Mouse (Mus musculus) MEL-GATA-1-ER (cell line): ENCODE data around the gene Myh6.
"Not testable (repeated sequence)": the region's sequence is repeated elsewhere in the genome, so short reads cannot be mapped to it uniquely, and the experiment has no call there.

Experiments
- DNase-seq: peaks from one replicate; pipeline ENCODE4 v3.0.0-alpha.2; 2012; ENCODE audit warnings: low read depth; ENCODE audit errors: extremely low read depth

Myh6 gene

DNA sequence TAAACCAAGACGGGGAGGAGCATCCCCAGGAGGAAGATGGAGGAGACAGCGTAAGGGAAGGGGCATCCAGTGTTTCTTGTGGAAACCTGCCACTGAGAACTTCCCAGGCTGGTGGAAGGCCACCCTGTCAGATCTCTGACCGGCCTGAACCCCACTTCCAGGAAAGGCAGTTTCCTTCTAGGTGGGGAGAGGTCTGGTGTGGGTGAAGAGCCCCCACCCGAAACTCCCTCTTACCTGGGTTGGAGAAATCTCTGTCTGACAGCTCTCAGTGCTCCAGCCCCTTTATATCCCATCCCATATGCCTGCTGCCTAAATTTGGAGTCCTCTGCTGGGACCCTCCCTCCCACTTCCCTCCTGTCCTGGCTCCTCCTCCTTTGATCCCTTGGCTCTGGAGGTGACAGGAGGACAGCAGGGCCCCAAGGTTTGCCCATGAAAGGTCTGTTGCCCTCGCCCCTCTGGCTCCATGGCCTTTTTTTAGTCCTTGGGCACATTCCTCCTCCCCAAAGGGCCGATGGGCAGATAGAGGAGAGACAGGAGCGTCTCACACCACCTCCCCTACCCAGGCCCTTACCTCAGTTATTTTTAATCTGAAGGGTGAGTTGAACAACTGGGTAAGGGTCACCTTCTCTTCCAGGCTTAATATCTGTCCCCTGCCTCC lies at the start of gene Myh6:
TSS of gene Myh6 (minus strand) at position 608 of the 658 bp plus-strand sequence.
- DNase-seq: no peak

DNA sequence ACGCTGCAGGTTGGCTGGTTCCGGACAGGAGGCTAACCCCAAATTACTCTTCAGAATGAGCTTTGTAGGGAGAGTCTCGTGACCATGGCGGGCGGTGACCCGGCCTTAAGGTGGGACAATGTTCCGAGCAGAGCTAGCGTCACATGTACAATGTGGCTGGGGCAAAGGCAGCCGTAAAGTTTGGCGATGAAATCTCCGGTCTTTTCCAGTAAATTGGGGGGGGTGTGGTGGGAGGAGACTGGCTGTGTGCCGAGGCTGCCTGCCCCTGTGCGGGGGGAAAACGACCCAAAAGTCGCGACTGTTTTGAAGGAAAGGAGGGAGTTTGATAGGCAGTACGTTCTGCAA lies 49.0 kb upstream of the Myh6 start:
- no peak for DNase-seq

DNA sequence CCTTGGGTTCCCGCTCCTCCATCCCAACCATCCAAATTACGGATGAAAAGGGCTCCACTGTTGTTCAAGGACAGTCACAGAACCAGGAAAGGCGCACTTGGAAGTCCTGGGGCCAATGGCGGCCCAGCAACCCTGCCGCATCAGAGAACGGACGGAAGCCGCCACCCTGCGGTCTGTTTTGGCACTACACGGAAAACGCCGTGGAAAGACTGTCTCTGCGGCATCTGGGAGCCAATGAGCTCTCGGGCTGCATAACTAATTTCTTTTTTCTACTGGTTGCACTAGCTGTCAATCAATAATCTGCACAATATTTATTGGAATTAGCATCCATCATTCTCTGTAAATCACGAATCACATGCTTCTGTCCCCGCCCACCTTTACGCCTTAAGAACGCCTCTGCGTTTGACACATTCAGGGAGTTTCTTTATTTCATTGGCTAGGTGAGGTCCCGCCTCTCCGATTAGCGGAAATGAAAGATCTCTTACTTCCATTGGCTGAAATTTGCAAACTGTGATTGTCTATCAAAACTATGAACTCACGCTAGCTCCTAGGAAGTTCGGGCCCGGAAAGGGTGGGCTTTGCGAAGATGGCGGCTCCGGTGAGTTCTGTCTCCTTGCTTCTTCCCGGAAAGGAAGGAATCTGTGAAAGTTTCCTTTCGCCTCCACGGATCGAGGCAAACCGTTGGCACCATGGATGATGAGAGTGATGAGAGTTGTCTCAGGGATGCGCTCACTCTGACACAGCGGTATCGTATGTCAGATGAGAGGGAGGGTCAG lies 48.5 kb upstream of the Myh6 start, which contains the start of gene Ngdn:
TSS of gene Ngdn (plus strand) at position 464 of the 776 bp plus-strand sequence.
- DNase-seq: peak; percentile 100

DNA sequence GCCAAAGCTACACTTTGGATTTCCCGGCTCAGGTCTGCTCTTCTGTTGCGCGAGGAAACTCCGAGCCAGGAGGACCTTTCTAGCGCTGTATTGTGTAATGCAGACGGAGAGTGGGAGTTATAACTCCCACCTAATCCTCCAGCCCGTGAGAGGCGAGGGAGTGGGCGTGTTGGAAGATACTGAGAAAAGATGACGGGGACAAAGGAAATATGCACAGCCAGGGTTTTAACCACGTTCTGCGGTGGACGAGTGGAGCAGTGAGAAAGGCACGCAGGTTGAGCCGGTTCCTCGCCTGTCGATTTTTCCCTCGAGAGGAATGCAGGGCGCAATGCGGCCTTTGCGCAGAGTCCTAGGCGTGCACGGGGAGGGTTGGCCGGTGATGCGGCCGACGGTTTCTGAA lies 47.9 kb upstream of the Myh6 start:
- DNase-seq: peak; percentile 24

DNA sequence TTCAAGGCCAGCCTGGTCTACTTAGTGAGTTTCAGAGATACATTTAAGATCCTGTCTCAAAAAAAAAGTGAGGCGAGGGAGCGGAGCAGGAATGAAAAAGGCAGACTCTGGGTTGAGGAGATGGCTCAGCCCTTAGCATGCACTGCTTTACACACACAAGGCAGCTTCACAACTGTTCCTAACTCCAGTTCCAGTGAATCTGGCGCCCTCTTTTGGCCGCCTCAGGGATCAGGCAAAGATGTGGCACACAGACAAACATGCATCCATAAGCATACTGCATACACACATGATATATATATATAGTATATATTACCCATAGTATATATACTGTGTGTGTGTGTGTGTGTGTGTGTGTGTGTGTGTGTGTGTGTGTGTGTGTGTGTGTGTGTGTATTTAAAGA lies 44.4 kb upstream of the Myh6 start:
- peak; percentile 38 for DNase-seq

DNA sequence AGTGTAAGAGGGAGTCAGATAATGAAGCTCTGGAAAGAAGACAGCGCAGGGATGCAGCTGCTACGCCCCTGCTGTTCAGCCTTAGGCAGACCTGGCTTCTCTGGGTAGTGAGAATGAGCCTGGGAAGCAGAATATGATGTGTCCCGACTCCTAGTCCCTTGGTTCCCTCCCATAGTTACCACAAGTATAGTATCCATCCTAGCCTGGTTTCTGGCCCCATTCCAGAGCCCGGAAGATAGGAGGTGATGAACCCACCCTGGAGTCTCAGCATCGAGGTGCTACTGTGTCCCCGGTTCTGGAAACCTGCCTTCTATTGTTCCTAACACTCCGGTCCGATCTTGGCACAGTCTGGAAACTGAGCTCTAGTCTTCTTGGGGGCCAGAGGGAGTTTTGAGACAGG lies 41.7 kb upstream of the Myh6 start:
- DNase-seq: no peak

DNA sequence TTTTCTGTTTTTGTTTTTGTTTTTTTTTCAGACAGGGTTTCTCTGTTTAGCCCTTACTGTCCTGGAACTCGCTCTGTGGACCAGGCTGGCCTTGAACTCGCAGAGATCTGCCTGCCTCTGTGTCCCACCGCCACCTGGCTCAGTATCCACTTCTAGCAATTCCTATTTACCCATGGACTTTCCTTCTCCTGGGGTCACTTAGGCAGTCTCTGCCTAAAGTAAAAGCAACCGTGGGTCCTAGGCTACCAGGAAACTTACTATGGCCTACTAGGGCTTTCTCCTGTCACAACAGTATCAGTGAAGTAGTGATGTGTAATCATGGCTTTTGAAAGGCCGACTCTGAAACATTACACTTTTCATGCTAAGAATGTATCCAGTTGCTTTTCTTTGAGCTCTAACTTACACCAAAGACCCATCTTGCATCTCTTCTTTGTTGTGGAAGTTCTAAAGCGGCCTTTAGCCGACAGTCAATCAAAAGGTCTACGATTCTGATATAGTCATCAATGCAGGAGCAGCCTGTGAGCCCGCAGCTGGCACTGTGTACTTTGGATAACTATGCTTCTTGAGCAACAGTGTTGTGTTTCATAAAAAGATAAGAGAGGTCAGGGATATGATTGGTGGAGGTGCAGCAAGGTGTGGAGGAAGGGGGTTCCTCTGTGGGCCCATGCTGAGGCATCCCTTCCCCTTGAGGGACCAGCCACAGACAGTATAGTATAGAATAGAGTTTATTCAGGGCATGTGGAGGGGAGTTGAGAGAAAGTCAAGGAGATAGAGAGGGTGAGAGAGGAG lies 40.6 kb upstream of the Myh6 start:
- no peak for DNase-seq

DNA sequence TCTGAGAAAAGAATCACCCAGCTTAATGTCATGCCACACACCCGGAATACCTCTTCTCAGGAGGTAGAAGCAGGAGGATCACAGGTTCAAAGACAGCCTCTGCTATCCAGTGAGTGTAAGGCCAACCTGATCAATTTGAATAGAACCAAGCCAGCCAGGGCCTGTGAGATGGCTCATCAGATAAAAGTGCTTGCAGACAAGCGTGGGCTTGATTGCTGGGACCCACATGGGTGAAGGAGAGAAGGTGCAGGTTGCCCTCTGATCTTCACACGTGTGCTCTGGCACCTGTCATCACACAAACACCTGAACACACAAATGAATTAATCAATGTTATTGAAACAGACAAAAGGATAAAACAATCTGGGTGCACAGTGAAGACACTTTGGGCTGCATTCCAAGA lies 39.8 kb upstream of the Myh6 start:
- no peak for DNase-seq

DNA sequence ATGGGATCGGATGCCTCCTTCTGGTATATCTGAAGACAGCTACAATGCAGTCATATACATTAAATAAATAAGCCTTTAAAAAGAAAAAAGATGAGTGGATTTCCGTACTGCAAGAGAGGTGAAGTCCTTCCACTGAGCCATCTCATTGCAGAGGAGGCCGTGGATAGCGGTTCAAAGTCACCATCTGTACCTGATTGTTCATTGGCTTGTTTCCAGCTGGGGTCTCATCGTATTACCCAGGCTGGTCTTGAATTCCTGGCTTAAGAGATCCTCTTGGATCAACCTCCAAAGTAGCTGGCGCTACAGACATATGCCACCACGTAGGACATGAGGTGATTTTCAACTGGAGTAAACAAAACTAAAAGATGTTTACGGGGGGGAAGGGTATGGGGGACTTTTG lies 39.2 kb upstream of the Myh6 start:
- DNase-seq: no peak

DNA sequence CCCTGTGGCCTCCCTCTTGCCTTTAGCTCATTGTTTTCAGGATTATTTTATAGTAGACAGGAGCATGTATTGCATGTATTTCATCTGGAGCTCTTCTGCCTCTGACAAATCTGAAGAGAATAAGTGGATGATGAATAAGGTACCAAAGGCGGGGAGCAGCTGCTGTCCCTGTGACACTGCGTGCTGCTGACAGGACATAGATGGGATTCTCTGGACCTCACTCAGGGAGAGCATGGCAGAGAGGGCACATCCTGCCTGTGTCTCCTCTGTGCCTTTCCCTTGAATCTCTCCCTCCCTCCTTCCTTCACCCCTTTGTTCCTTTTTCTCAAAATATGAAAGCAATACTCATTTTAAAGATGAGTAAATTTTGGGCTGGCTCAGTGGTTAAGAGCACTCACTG lies 38.8 kb upstream of the Myh6 start:
- DNase-seq: no peak

DNA sequence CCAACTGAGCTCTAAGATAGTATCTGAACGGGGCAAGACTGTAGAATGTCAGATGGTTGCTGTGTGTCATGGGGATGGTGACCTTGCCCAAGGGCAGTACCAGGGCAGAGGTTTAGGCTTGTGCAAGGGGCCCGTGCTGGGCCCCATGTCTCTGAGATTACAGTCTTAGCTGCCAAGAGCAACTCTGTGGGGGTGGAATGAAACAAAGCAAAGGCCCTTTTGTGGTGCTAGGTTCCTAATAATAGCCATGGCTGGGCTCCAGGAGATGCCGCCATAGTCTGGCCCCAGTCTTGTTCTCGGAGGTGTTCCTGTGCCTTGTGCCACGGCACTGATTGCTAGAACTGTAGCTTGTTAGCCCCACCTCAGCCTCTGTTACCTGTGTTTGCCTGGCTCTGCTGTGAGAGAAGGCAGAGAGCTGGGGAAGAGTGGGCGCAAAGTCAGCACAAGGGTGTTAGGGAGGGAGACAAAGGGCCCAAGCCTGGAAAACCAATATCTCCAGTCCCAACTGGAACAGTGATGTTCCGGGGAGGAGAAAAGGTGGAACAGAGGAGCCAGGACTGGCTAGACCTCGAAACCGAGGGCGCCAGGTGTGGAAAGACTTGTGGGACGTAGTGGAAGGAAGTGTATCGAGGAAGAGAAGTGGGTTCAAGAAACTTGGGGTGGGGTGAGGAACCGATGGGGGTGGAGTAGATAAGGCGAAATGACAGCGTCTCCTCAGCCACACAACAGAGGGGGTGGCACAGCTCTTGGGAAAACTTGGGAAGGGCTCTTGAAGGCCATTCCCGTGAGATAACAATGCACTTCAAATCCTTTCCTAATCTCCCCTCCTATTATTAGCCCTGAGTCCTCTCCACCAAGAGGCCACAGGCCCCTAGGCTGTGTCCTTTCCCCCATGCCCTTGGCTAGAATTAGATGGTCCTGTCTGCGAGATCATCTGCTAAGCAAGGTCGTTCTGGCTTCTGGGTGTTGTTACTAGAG lies 37.4 kb upstream of the Myh6 start:
- DNase-seq: no peak

DNA sequence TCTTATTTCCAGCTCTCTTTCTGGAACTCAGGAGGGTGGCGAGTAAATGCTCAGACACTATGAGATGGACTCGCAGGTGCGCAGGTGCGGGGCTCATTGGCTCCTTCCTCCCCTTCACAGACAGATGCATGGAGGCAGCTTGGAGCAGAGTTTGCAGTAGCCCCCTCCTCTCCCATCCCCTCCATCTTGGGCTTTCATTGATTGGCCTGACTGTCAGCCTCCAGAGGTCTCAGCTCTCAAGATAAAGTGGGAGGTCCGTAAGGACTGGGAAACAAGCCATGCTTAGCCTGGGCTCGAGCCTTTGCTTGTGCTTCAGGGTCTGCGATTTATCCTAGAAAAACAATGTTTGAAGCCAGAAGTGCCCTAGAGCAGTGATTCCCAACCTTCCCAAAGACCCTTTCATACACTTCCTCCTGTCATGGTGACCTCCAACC lies 36.0 kb upstream of the Myh6 start:
- DNase-seq: no peak

DNA sequence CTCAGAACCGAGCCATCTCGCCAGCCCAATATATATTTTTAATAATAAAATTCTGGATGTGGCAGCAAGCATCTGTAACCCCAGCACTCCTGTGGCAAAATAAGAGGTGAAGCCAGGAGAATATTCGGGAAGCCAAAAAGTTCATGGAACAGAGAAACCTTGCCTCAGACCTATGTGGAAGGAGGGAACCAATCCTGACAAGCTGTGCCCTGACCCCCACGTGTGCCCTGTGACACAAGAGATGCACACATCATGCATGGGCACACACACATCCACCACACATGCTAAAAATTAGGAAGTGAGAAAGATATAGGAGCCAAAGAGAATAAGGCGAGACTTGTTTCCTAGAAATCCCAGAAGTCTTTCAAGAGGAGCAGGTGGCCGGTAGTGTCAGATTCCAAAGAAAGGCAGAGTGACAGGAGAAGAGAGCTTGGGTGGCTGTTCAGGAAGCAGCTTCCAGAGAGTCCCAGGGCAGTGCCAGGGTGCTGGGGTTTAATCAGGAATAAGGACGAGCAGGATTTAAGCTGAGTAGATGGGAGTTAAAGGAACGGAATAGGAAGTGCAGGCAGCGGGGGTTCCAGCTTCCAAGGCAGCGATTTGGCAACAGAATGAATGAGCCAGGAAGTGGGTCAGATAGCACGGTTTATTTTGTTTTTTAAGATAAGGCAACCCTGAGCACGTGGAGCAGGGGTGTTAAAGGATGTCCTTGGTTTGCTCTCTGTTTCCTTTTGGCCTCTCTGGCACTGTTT lies 35.4 kb upstream of the Myh6 start:
- no peak for DNase-seq

DNA sequence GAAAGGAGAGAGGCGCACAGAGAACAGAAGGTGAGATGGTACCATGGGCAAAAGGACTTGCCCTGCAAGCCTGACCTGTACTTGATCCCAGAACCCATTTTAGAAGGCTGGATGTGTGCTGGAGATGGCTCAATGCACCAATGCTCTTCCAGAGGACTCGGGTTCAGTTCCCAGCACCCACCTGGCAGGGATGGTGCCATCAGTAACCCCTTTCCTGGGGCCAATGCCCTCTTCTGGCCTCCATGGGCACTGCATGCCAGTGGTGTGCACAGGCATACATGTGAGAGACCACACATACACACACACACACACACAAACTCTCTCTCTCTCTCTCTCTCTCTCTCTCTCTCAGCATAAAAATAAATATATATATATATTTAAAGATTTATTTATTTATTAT lies 34.7 kb upstream of the Myh6 start:
- no peak for DNase-seq

DNA sequence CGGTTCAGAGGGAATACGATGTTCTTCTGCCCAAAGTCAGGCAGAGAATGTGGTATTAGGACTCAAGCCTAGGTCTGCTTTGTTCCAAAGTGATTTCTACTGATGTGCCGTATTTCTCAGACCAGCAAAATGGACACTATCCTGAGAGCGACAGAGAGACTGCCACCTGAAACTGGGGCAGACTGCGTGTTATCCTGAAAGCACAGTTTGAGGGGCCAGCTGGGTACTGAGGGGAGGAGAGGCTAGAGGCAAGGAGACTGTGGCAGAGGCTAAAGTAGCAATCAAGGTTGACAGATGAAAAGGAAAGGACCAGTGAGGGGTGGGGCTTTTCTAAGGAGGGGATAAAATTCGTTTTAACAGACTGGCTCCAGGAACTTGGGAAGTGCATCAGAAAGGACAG lies 34.1 kb upstream of the Myh6 start:
- no peak for DNase-seq

DNA sequence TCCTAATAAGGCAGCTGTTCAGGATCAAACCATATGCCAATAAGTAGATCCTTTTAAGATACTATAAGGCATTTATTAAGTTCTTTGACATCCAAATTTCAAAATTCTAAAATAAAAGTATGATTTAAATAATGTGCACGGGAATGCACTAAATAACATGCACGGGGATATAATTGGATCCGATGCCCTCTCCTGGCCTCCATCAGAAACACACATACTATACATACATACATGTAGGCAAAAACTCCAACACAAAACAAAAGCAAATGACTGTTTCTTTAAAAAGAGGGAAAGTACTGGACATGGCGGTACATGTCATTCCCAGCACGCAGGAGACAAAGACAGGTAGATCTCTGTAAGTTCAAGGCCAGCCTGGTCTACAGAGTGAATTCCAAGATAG lies 33.1 kb upstream of the Myh6 start:
- DNase-seq: not testable (repeated sequence)

DNA sequence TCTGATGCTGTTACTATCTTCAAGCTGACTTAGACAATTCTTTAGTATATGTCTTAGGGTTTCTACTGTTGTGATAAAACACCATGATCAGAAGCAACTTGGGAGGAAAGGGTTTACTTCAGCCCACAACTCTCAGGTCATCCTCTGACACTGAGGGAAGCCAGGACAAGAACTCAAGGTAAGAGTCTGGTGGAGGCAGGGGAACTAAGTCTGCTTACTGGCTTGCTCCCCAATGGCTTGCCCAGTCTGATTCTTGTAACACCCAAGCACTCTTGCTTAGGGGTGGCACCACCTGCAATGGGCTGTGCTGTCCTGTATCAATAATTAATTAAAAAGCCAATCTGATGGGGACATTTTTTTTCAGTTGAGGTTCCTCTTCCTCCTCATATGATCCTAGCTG lies 32.0 kb upstream of the Myh6 start:
- DNase-seq: no peak

DNA sequence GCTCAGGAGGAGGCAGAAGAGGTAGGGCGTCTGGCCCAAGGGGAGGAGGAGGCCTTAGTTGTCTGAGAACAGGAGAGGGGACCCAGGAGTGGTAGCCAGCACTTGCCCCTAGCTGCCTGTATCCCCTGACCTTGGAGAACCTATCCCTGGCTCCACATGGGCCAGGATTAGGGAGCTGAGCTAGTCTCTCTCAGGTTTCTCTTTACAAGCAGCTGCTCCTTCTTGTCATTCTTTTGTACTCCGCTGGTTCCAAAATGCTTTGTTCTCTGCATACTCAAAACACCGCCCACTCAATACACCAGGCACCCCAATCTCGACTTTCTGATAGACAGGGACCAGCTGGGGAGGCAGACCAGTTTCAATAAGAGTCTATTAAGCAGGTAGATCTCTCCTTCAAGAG lies 30.6 kb upstream of the Myh6 start:
- DNase-seq: no peak

DNA sequence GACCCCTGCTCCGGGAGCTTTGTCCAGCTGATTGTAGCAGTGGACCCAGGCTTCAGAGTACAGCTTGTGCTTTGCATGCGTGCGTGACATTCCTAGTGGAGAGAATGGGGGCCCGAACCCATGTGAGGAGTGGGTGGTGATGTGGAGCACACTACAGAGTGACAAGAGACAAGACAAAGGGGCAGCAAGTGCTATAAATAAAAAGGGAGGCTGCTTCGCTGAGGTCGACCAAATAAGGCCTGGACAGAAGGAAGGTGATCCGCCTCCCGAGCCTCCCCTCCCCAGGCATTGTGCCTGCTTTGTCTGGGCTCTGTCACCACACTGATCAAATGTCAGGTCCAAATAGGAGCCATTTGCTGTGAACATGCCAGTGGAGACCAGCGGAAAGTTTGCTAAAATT lies 30.1 kb upstream of the Myh6 start:
- DNase-seq: no peak

DNA sequence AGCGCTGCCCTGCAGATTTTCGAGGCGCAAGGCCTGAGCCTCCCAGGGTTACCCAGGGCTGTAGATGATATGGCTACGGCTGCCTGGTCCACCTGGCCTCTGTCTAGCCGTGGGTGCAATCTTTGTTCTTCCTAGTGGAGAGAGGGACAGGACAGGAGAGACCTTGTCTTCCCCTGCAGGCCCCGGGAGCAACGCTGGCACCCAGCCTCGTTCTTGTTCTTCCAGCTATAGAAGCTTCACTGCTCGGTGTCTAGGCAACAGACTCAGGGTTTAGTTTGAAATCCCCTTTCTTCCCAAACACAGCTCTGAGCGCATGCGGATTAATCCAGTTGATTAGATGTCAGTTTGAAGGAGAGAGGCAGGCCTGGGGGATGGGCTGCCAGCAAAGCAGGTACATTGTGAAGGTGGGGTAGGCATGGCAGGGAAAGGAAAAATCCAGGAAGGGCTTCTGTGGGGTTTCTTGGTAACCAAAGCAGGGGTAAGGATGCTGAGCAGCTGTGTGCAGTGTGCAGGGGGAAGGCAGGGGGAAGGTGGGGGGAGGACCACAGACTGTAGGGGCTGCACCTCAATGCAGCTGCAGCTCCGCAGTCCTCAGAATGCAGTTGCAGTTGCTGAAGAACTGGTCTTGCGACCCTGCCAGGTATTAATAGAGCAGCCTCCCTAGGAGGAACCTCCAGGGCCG lies 28.9 kb upstream of the Myh6 start:
- no peak for DNase-seq
